Mouse (Mus musculus): ENCODE measurements around the gene Wnt16. TPM values are rescaled to one million over a fixed set of nuclear protein-coding genes. Genes with fewer than 3 reads are reported as not detected.

The Wnt16 gene
- total and polyA plus RNA-seq, 2 experiments from 2014 or later: 0.90 to 1.3 TPM

- H3K9me3 ChIP-seq (ENCODE audit: low read length): no peaks in the 10 kb centered on the region
- H3K4me3 ChIP-seq (ENCODE audit: low read length): no peak overlapping the region
- no peak overlapping the region for H3K9ac ChIP-seq (replicated peaks; ENCODE audit: low read length)
- DNase-seq (ENCODE audit: low spot score) (peak; percentile 87), ATAC-seq (peak; percentile 67; the same call in 1 of the 2 replicates)
- no peaks in the 10 kb centered on the region for H3K27me3 ChIP-seq (ENCODE audit: insufficient read depth, low read length)
- WGBS: 54% methylated on average over 13 of the region's 13 CpGs
- peak; percentile 94 for TF ChIP-seq CTCF (IDR thresholded peaks at IDR 0.05; ENCODE audit: low read depth)
- H3K4me2 ChIP-seq (ENCODE audit: low read depth, low read length): no peak overlapping the region
- peaks cover 15% of the 10 kb centered on the region; the same call in 1 of the 2 replicates for H3K36me3 ChIP-seq (ENCODE audit: insufficient read depth, low read length)
- no peaks in the 10 kb centered on the region for H3K4me1 ChIP-seq (ENCODE audit: insufficient read depth, low read length)
- H3K27ac ChIP-seq: no peak overlapping the region
These were observed 37.5 kb downstream of the Wnt16 start for GRCm38 (mm10) chr6:22325364-22326072.

- no peaks in the 10 kb centered on the region for H3K4me1 ChIP-seq (ENCODE audit: insufficient read depth, low read length)
- H3K36me3 ChIP-seq (ENCODE audit: insufficient read depth, low read length): peaks cover 9% of the 10 kb centered on the region; the same call in 1 of the 2 replicates
- H3K9me3 ChIP-seq (ENCODE audit: low read length): no peaks in the 10 kb centered on the region
- DNase-seq (ENCODE audit: low spot score) (no peak), ATAC-seq (no peak)
- 83% methylated on average over 4 of the region's 4 CpGs for WGBS
- no peak overlapping the region for H3K4me2 ChIP-seq (ENCODE audit: low read depth, low read length)
- no peak overlapping the region for H3K9ac ChIP-seq (replicated peaks; ENCODE audit: low read length)
- TF ChIP-seq CTCF (IDR thresholded peaks at IDR 0.05; ENCODE audit: low read depth): no peak
- no peaks in the 10 kb centered on the region for H3K27me3 ChIP-seq (ENCODE audit: insufficient read depth, low read length)
- H3K4me3 ChIP-seq (ENCODE audit: low read length): no peak overlapping the region
- no peak overlapping the region for H3K27ac ChIP-seq
These were observed 38.3 kb downstream of the Wnt16 start for GRCm38 (mm10) chr6:22326289-22326688.

GRCm38 (mm10) chr6:22327091-22327490, 39.1 kb downstream of the Wnt16 start:
- no peak for DNase-seq (ENCODE audit: low spot score)
- 52% methylated on average over 4 of the region's 4 CpGs for WGBS
- H3K4me2 ChIP-seq (ENCODE audit: low read depth, low read length): no peak overlapping the region
- H3K4me3 ChIP-seq (ENCODE audit: low read length): no peak overlapping the region
- TF ChIP-seq CTCF (IDR thresholded peaks at IDR 0.05; ENCODE audit: low read depth): no peak
- no peak for ATAC-seq
- 0 out of 2 replicates have a peak, but pooled peaks cover 9% of the 10 kb centered on the region for H3K36me3 ChIP-seq (ENCODE audit: insufficient read depth, low read length)
- no peak overlapping the region for H3K9ac ChIP-seq (replicated peaks; ENCODE audit: low read length)
- H3K27me3 ChIP-seq (ENCODE audit: insufficient read depth, low read length): no peaks in the 10 kb centered on the region
- H3K9me3 ChIP-seq (ENCODE audit: low read length): no peaks in the 10 kb centered on the region
- no peak overlapping the region for H3K27ac ChIP-seq
- no peaks in the 10 kb centered on the region for H3K4me1 ChIP-seq (ENCODE audit: insufficient read depth, low read length)

GRCm38 (mm10) chr6:22327931-22328330, 39.9 kb downstream of the Wnt16 start:
- DNase-seq (ENCODE audit: low spot score) (no peak), ATAC-seq (no peak)
- TF ChIP-seq CTCF (IDR thresholded peaks at IDR 0.05; ENCODE audit: low read depth): no peak
- WGBS: 72% methylated on average over 8 of the region's 8 CpGs
- H3K27me3 ChIP-seq (ENCODE audit: insufficient read depth, low read length): no peaks in the 10 kb centered on the region
- no peak overlapping the region for H3K4me2 ChIP-seq (ENCODE audit: low read depth, low read length)
- no peaks in the 10 kb centered on the region for H3K9me3 ChIP-seq (ENCODE audit: low read length)
- no peak overlapping the region for H3K9ac ChIP-seq (replicated peaks; ENCODE audit: low read length)
- H3K4me3 ChIP-seq (ENCODE audit: low read length): no peak overlapping the region
- H3K36me3 ChIP-seq (ENCODE audit: insufficient read depth, low read length): 0 out of 2 replicates have a peak, but pooled peaks cover 9% of the 10 kb centered on the region
- H3K4me1 ChIP-seq (ENCODE audit: insufficient read depth, low read length): no peaks in the 10 kb centered on the region
- no peak overlapping the region for H3K27ac ChIP-seq

GRCm38 (mm10) chr6:22330169-22330960, 42.3 kb downstream of the Wnt16 start:
- H3K9ac ChIP-seq (replicated peaks; ENCODE audit: low read length): no peak overlapping the region
- WGBS: 88% methylated on average over 13 of the region's 13 CpGs
- no peak overlapping the region for H3K4me3 ChIP-seq (ENCODE audit: low read length)
- no peak overlapping the region for H3K4me2 ChIP-seq (ENCODE audit: low read depth, low read length)
- TF ChIP-seq CTCF (IDR thresholded peaks at IDR 0.05; ENCODE audit: low read depth): no peak
- H3K36me3 ChIP-seq (ENCODE audit: insufficient read depth, low read length): 0 out of 2 replicates have a peak, but pooled peaks cover 9% of the 10 kb centered on the region
- no peaks in the 10 kb centered on the region for H3K4me1 ChIP-seq (ENCODE audit: insufficient read depth, low read length)
- H3K9me3 ChIP-seq (ENCODE audit: low read length): no peaks in the 10 kb centered on the region
- DNase-seq (ENCODE audit: low spot score): no peak
- H3K27me3 ChIP-seq (ENCODE audit: insufficient read depth, low read length): no peaks in the 10 kb centered on the region
- no peak for ATAC-seq
- no peak overlapping the region for H3K27ac ChIP-seq

- TF ChIP-seq CTCF (IDR thresholded peaks at IDR 0.05; ENCODE audit: low read depth): no peak
- Histone ChIP-seq H3K4me2 (ENCODE audit: low read depth, low read length) (no peak overlapping the region), H3K4me3 (ENCODE audit: low read length) (no peak overlapping the region), H3K9me3 (ENCODE audit: low read length) (no peaks in the 10 kb centered on the region), H3K4me1 (ENCODE audit: insufficient read depth, low read length) (no peaks in the 10 kb centered on the region), H3K27ac (no peak overlapping the region), H3K9ac (replicated peaks; ENCODE audit: low read length) (no peak overlapping the region), H3K36me3 (ENCODE audit: insufficient read depth, low read length) (peaks cover 5% of the 10 kb centered on the region; the same call in 1 of the 2 replicates), H3K27me3 (ENCODE audit: insufficient read depth, low read length) (no peaks in the 10 kb centered on the region)
- ATAC-seq: no peak
- no peak for DNase-seq (ENCODE audit: low spot score)
- 96% methylated on average over 2 of the region's 2 CpGs for WGBS
These were observed 44.5 kb downstream of the Wnt16 start for GRCm38 (mm10) chr6:22332548-22332947.

All from hindbrain, postnatal 0 days (tissue).